Mouse (Mus musculus): ENCODE measurements around the gene Nop10. TPM values are rescaled to one million over a fixed set of nuclear protein-coding genes. Genes with fewer than 3 reads are reported as not detected.

Gene Nop10
- polyA plus RNA-seq, 1 experiment from 2014 or later = 180 TPM

DNA sequence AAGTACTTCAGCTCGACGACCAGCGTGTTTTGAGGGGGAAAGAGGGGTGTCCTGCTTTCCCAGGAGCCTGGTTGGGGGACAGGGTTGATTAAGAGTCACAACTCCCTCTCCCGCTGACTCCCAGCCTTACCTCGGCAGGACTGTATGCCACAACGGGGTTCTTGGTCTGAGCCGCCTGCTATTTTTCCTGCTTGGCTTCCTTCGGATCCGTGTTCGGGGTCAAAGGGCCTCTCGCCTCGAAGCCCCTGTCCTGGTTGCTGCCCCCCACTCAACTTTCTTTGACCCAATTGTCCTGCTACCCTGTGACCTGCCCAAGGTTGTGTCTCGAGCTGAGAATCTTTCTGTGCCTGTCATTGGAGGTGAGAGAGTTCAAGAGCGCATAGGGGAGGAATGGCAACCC is 19.9 kb upstream of the Nop10 start:
- Histone ChIP-seq H3K36me3 (peaks cover 24% of the 10 kb centered on the region), H3K9me3 (no peaks in the 10 kb centered on the region), H3K27me3 (no peaks in the 10 kb centered on the region), H3K4me3 (no peak overlapping the region), H3K4me2 (no peak overlapping the region), H3K4me1 (replicated peaks) (peaks cover 15% of the 10 kb centered on the region), H3K27ac (replicated peaks) (no peak overlapping the region), H3K9ac (no peak overlapping the region)
- 85% methylated on average over 14 of the region's 14 CpGs for WGBS
- ATAC-seq (ENCODE audit: low FRiP score, low read depth) = no peak

DNA sequence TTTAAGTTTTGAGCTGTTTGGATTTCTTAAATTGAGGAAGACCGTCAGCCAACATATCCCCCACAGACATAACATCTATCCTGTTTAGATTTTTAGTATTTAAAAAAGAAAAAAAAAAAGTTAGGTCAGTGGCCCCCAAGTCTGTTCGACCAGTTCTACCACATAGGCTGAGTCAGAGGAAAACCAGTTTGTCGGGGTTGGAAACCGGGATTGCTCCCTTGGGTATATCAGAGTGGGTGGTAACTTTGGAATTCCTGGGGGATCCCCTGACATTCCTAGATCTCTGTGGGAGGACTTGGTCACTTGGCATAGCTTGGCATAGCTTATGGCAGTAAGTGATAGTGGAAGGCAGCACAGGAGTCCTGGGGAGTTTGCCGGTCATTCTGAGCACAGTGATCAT is 16.4 kb upstream of the Nop10 start:
- no peak for ATAC-seq (ENCODE audit: low FRiP score, low read depth)
- Histone ChIP-seq H3K27ac (replicated peaks) (no peak overlapping the region), H3K4me3 (no peak overlapping the region), H3K9ac (no peak overlapping the region), H3K27me3 (no peaks in the 10 kb centered on the region), H3K36me3 (peaks cover 40% of the 10 kb centered on the region), H3K4me1 (replicated peaks) (peaks cover 11% of the 10 kb centered on the region), H3K4me2 (no peak overlapping the region), H3K9me3 (no peaks in the 10 kb centered on the region)
- WGBS = 89% methylated on average over 5 of the region's 5 CpGs

DNA sequence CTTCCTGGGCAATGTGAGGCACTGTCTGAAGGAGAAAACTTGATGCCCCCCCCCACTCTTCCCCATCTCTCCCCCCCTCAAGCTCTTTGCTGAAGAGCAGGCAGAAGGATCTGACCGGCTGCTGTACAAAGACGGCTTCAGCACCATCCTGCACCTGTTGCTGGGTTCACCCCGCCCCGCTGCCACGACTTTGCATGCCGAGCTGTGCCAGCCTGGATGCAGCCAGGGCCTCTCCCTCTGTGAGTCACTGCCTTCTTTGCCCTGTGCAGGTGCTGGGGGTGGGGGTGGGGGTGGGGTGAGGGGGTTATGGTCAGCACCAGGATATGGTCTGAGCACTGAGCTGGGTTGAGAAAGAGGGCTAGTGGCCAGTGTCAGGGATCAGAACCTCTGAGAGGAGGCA is 15.5 kb upstream of the Nop10 start:
- WGBS = 89% methylated on average over 6 of the region's 6 CpGs
- Histone ChIP-seq H3K27me3 (no peaks in the 10 kb centered on the region), H3K9ac (no peak overlapping the region), H3K9me3 (no peaks in the 10 kb centered on the region), H3K4me2 (no peak overlapping the region), H3K27ac (replicated peaks) (no peak overlapping the region), H3K4me3 (no peak overlapping the region), H3K4me1 (replicated peaks) (peaks cover 2% of the 10 kb centered on the region), H3K36me3 (peaks cover 40% of the 10 kb centered on the region)
- ATAC-seq (ENCODE audit: low FRiP score, low read depth) = no peak

DNA sequence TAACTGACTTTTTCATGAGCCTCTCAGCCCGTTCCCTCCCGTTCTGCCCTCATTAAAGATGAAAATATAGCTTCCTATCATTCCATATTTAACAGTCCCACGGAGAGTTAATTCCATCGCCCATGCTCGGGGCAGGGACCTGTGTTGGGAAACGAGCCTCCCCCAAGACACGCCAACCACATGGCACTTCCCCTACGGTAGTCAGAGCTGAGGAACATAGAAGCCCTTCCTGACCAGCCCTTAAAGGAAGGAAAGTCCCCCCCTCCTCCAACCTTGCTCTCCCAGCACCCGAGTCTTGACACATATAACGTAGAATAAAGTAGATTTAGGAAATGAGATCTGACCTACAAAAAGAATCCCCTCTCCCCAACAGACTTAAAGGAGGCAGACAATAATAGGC is 14.4 kb upstream of the Nop10 start:
- no peak for ATAC-seq (ENCODE audit: low FRiP score, low read depth)
- H3K9me3 ChIP-seq = no peaks in the 10 kb centered on the region
- WGBS = 84% methylated on average over 10 of the region's 10 CpGs

DNA sequence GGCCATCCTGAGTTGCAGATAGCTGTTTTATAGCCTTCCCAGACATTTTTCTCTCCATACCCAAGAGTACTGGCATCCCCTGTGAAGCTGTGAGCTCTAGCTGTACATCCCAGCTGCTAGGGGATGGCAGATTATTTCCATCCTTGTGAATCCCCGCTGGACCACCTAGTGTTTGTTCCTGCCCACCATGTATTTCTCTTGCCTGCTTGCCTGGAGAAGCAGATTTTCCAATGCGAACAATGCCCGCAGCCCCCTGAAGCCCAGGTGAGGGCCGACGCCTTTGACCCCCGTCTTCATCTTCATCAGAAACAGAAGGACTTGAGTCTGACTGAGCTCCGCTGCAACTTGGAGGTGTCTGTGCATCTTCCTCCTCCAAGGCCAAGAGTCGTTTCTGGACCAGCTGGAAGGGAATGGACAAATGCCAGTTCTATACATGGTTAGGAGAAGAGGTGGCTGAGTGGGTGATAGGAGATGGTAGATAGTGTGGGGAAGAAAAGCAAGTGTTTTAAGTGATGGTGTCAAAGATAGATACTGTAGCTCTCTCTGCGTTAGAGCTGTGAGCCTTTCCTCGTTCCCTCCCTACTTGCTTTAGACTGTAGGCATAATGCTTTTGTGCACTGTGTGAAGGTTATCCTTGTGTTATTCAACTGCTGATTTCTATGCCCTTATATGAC is 11.8 kb upstream of the Nop10 start:
- Histone ChIP-seq H3K27ac (replicated peaks) (no peak overlapping the region), H3K9ac (no peak overlapping the region), H3K4me2 (no peak overlapping the region), H3K4me3 (no peak overlapping the region), H3K9me3 (no peaks in the 10 kb centered on the region), H3K4me1 (replicated peaks) (no peaks in the 10 kb centered on the region), H3K36me3 (peaks cover 23% of the 10 kb centered on the region), H3K27me3 (no peaks in the 10 kb centered on the region)
- no peak for ATAC-seq (ENCODE audit: low FRiP score, low read depth)
- 92% methylated on average over 10 of the region's 10 CpGs for WGBS

More for the DNA sequence above, 14.4 kb upstream of the Nop10 start:
- no peak overlapping the region for H3K4me2 ChIP-seq
- peaks cover 40% of the 10 kb centered on the region for H3K36me3 ChIP-seq
- no peak overlapping the region for H3K9ac ChIP-seq
- no peak overlapping the region for H3K27ac ChIP-seq (replicated peaks)
- no peaks in the 10 kb centered on the region for H3K4me1 ChIP-seq (replicated peaks)
- no peaks in the 10 kb centered on the region for H3K27me3 ChIP-seq
- no peak overlapping the region for H3K4me3 ChIP-seq

DNA sequence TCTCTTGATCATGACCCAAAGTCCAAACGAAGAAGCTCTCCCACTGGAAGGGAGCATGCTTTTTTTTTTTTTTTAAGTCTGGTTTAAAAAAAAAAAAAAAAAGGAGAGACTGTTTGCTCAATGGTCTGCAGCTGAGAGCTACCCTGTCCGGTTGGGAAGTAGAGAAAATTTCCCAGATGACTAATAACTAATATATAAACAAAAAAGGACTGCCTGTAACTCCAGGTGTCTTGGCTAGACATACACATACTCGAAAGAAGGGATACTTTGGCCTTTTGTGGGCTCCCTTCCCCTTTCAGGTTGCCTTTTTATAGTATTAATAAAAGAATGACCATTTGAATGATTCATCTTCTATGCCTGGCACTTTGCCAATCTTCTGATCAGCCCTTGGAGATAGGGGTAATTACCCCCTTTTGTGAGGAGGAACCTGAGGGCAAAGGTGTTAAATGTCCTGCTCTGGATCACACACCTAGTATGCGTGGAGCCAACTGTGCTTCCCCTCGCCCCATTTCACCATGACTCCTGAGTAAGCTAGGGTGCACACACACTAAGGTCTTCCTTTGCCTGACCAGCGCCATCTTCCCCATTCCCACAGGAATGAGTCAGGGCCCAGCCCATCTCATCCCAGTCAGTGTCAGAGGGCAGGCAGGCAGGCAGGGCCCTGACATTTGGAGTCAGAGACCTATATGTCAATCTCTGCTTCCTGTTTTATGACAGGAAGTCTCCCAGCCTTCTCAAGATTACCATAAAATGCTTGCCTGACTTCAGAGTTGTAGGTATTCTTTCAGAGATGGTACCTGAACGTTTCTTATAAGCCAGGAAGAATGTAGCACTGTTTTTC is 6.8 kb upstream of the Nop10 start:
- Histone ChIP-seq H3K27me3 (no peaks in the 10 kb centered on the region), H3K4me2 (no peak overlapping the region), H3K9ac (no peak overlapping the region), H3K36me3 (no peaks in the 10 kb centered on the region), H3K9me3 (no peaks in the 10 kb centered on the region), H3K4me3 (no peak overlapping the region), H3K4me1 (replicated peaks) (no peaks in the 10 kb centered on the region), H3K27ac (replicated peaks) (no peak overlapping the region)
- no peak for ATAC-seq (ENCODE audit: low FRiP score, low read depth)
- WGBS = 78% methylated on average over 7 of the region's 7 CpGs

DNA sequence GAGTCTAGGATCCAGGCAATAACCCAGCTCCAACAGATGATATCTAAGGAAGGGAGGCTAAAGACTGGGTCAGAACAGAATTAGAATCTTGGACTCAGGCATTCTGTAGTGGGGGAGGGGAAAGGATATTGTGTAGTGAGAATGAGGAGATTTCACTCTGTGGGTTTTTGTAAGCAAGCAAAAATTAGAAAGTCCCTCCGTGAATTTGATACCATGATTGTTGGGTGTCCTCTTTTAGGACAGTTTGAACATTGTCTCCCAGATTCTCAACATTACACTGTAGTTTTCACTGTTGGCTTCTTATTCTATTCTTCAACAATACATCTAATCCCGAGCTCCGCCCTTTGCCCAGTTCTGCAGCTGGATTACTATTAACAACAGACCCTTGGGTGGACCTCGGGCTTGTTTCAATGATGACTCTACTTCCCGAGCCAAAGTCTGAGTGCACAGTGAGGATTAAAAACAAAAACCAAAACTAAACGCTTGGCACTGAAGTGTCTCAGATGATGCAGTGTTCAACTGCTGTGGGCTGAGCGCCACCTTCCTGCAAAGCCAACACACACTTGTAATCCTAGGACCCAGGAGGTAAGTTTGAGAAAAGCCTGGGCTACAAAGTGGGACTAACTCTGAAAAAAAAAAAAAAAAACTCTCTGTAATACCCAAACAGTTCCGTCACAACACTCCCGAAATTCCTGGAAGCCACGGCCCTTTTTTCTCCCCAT is 2.3 kb upstream of the Nop10 start, which contains the start of gene Nutm1:
Gene Nutm1 (minus strand): TSS at position 51 of the 722 bp plus-strand sequence.
- H3K36me3 ChIP-seq = no peaks in the 10 kb centered on the region
- H3K4me1 ChIP-seq (replicated peaks) = peaks cover 16% of the 10 kb centered on the region
- no peaks in the 10 kb centered on the region for H3K9me3 ChIP-seq
- no peak within 1 kb of the TSS for H3K9ac ChIP-seq
- 77% methylated on average over 10 of the region's 10 CpGs for WGBS
- no peak for ATAC-seq (ENCODE audit: low FRiP score, low read depth)
- no peaks in the 10 kb centered on the region for H3K27me3 ChIP-seq
- no peak within 1 kb of the TSS for H3K27ac ChIP-seq (replicated peaks)
- H3K4me3 ChIP-seq = no peak within 1 kb of the TSS
- no peak within 1 kb of the TSS for H3K4me2 ChIP-seq

DNA sequence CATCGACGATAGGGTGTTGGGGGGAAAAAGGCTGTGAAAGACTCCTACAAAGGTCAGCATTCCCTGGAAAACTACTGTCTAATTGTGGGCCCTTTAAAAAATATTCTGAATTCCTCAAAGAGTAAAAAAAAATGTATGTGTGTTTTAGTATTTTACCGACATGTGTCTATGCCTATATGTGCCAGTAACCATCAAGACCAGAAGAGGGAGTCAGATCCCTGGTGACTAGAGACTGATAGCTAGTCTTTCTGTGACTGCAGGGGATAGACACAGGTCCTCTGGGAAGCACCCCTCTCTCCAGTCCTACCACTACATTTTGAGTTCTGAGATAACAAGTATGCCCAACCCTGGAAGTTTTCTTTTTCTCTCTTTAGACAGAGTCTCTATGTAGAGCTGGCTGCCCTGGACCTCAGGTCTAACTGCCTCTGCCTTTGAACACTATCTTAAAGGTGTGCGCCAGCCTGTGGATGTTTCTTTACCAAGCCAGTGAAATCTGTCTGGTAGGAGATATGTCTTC is 1.1 kb downstream of the Nop10 start:
- peak overlapping the region; percentile 54 for H3K4me2 ChIP-seq
- H3K27me3 ChIP-seq = no peaks in the 10 kb centered on the region
- peak overlapping the region; percentile 56 for H3K4me3 ChIP-seq
- ATAC-seq (ENCODE audit: low FRiP score, low read depth) = no peak
- peak overlapping the region; percentile 54 for H3K9ac ChIP-seq
- no peak overlapping the region for H3K27ac ChIP-seq (replicated peaks)
- H3K4me1 ChIP-seq (replicated peaks) = peaks cover 39% of the 10 kb centered on the region
- H3K9me3 ChIP-seq = no peaks in the 10 kb centered on the region
- H3K36me3 ChIP-seq = no peaks in the 10 kb centered on the region
- WGBS = 32% methylated on average over 4 of the region's 4 CpGs

DNA sequence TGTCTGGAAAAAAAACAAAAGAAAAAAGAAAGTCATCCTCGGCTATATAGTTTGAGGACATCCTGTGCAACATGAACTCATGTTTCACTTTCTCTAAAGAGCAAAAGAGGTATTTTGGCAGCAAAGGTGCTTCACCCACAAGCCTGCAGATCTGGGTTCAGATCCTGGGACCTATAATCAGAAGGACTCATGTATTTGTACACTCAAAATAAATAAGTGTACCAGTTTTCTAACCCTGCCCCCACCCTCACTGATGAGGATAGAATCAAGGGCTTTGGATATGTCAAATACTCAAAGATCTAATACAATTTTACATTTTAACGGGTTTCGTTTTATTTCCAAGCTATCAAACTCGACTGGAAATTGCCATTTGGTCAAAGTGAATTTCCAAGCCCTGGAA is 2.6 kb downstream of the Nop10 start:
- Histone ChIP-seq H3K36me3 (no peaks in the 10 kb centered on the region), H3K4me1 (replicated peaks) (peaks cover 51% of the 10 kb centered on the region), H3K27me3 (no peaks in the 10 kb centered on the region), H3K4me2 (no peak overlapping the region), H3K4me3 (no peak overlapping the region), H3K9ac (no peak overlapping the region), H3K27ac (replicated peaks) (no peak overlapping the region), H3K9me3 (no peaks in the 10 kb centered on the region)
- 86% methylated on average over 4 of the region's 4 CpGs for WGBS
- ATAC-seq (ENCODE audit: low FRiP score, low read depth) = no peak

DNA sequence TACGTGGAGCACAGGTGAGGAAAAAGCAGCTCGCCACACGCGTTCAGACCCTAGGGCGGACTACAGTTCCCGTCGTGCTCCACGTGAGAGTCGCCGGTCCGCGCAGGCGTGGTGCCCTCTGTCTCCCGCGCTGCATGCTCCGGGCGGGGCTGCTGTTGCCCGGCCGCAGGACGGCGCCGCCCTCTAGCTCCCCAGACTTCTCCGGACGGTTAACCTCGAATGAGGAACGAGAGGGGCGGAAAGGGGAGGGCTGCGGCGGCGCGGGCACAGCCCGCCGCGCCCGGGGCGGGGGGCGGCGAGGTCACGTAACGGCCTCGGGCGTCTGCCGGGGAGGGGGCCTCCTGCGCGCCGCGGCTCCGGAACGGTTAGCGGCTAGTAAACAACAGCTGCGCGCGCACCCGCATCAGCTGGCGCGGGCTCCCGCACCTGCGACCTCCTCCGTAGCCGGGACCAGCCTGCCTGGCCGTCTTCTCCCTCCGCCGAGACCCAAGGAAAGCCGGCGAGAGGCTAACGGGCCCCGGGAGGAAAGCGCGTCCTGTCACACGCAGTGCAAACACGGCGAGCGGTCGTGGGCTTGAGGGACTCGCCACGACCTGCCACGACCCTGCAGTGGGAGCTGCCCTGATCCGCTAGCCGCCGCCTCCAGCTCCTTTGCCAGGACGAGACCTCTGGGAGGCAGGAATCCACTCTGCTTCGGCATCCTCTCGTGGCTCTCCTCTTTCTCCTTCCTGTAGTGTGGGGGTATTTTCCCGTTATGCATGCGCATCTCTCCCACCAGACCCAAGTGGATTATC is 3.9 kb downstream of the Nop10 start, which contains the start of gene Slc12a6:
Gene Slc12a6 (plus strand): TSS at position 378 of the 794 bp plus-strand sequence.
- no peaks in the 10 kb centered on the region for H3K27me3 ChIP-seq
- H3K9me3 ChIP-seq = no peaks in the 10 kb centered on the region
- peak; percentile 95 for ATAC-seq (ENCODE audit: low FRiP score, low read depth)
- peak within 1 kb of the TSS; percentile 80 for H3K4me2 ChIP-seq
- no peaks in the 10 kb centered on the region for H3K36me3 ChIP-seq
- WGBS = under 1% methylated on average over 81 of the region's 85 CpGs
- peak within 1 kb of the TSS; percentile 86 for H3K4me3 ChIP-seq
- peaks cover 63% of the 10 kb centered on the region for H3K4me1 ChIP-seq (replicated peaks)
- peak within 1 kb of the TSS; percentile 89 for H3K27ac ChIP-seq (replicated peaks)
- peak within 1 kb of the TSS; percentile 78 for H3K9ac ChIP-seq

DNA sequence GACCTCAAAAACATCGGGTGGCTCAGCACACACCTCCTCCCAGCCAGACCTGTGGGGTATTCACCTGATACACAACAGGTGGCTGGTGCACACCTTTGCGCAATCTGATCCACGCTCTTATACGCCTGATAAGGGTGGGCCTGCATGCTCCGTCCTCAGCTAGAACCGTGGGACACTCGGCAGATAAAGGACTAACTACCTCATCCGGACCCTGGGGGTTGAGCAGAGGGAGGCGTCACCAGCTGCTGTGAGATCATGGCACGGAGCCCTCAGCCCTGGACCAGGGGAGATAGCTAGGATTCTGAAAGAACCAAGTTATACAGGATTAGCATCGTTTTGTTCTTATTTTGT is 4.5 kb downstream of the Nop10 start, which contains the start of gene Gm21985:
Gene Gm21985 (plus strand): TSS at position 73 of the 351 bp plus-strand sequence.
- peak within 1 kb of the TSS; percentile 78 for H3K9ac ChIP-seq
- H3K27me3 ChIP-seq = no peaks in the 10 kb centered on the region
- peak; percentile 35 for ATAC-seq (ENCODE audit: low FRiP score, low read depth)
- H3K27ac ChIP-seq (replicated peaks) = peak within 1 kb of the TSS; percentile 89
- H3K4me2 ChIP-seq = peak within 1 kb of the TSS; percentile 80
- no peaks in the 10 kb centered on the region for H3K9me3 ChIP-seq
- 1% methylated on average over 11 of the region's 11 CpGs for WGBS
- H3K4me3 ChIP-seq = peak within 1 kb of the TSS; percentile 86
- H3K36me3 ChIP-seq = no peaks in the 10 kb centered on the region
- H3K4me1 ChIP-seq (replicated peaks) = peaks cover 65% of the 10 kb centered on the region

Data from hindbrain, embryonic 15.5 days (tissue).